Mouse (Mus musculus) T-helper 17 cell (primary cell): ENCODE data around the gene Rab30.

Experiments used
- in situ Hi-C, 2 experiments: fragments of 300-600 bp; cut with MboI, MseI; formaldehyde crosslinking; loops; 1 replicate in 1 of 2; 2 replicates in 1 of 2; pipeline ENCODE4 v1.15.1; 2025; ENCODE audit warnings: high pct_unique_total_duplicates in 2 of 2

Gene Rab30

GRCm38 (mm10) chr7:92783914-92784313, 42.5 kb downstream of the Rab30 start:
- in situ Hi-C loops = no loop called here

GRCm38 (mm10) chr7:92795749-92796148, 54.3 kb downstream of the Rab30 start:
- in situ Hi-C loops = no loop called here

GRCm38 (mm10) chr7:92796813-92797212, 55.4 kb downstream of the Rab30 start:
- in situ Hi-C loops = no loop called here

GRCm38 (mm10) chr7:92799665-92800595, 58.5 kb downstream of the Rab30 start:
- in situ Hi-C loops = no loop called here

GRCm38 (mm10) chr7:92802158-92802557, 60.8 kb downstream of the Rab30 start:
- in situ Hi-C loops = no loop called here

- in situ Hi-C loops = no loop called here
Measured at GRCm38 (mm10) chr7:92803191-92803590, 61.8 kb downstream of the Rab30 start.

- in situ Hi-C loops = no loop called here
Measured at GRCm38 (mm10) chr7:92804919-92805668, 63.7 kb downstream of the Rab30 start.

- in situ Hi-C loops = no loop called here
Measured at GRCm38 (mm10) chr7:92806512-92807188, 65.2 kb downstream of the Rab30 start.

- in situ Hi-C loops = no loop called here
Measured at GRCm38 (mm10) chr7:92807482-92807881, 66.1 kb downstream of the Rab30 start.

- in situ Hi-C loops = loop anchor here in 1 of 2 experiments (5.0 kb wide), 1 partner anchor 44 kb away; no protein-coding TSS in a partner anchor
Measured at GRCm38 (mm10) chr7:92811667-92812279, 70.4 kb downstream of the Rab30 start.

- in situ Hi-C loops = no loop called here
Measured at GRCm38 (mm10) chr7:92817242-92817641, 75.8 kb downstream of the Rab30 start.

GRCm38 (mm10) chr7:92817886-92818285, 76.5 kb downstream of the Rab30 start:
- in situ Hi-C loops = no loop called here

- in situ Hi-C loops = no loop called here
Measured at GRCm38 (mm10) chr7:92819656-92820055, 78.3 kb downstream of the Rab30 start.

- in situ Hi-C loops = no loop called here
Measured at GRCm38 (mm10) chr7:92820410-92820809, 79.0 kb downstream of the Rab30 start.

- in situ Hi-C loops = no loop called here
Measured at GRCm38 (mm10) chr7:92820941-92821465, 79.6 kb downstream of the Rab30 start.

GRCm38 (mm10) chr7:92821871-92822270, 80.5 kb downstream of the Rab30 start:
- in situ Hi-C loops = no loop called here

GRCm38 (mm10) chr7:92822409-92823101, 81.2 kb downstream of the Rab30 start:
- in situ Hi-C loops = no loop called here

GRCm38 (mm10) chr7:92826248-92826647, 84.8 kb downstream of the Rab30 start:
- in situ Hi-C loops = loop anchor here in 1 of 2 experiments (5.0 kb wide), 1 partner anchor 64 kb away; no protein-coding TSS in a partner anchor

- in situ Hi-C loops = loop anchor here in 1 of 2 experiments (5.0 kb wide), 1 partner anchor 66 kb away; no protein-coding TSS in a partner anchor
Measured at GRCm38 (mm10) chr7:92827981-92828380, 86.6 kb downstream of the Rab30 start.

- in situ Hi-C loops = no loop called here
Measured at GRCm38 (mm10) chr7:92832395-92832794, 91.0 kb downstream of the Rab30 start.
